Mouse (Mus musculus) kidney, postnatal 14 days (tissue): ENCODE data around the gene Ankrd33b.

Experiments used
- DNase-seq: peaks from one replicate; pipeline ENCODE4 v3.0.0; 2022; ENCODE audit warnings: mixed read lengths

Gene Ankrd33b

GRCm38 (mm10) chr15:31299258-31299917, 68.1 kb downstream of the Ankrd33b start:
- no peak for DNase-seq

- DNase-seq: no peak
Measured at GRCm38 (mm10) chr15:31297777-31298137, 69.8 kb downstream of the Ankrd33b start.

GRCm38 (mm10) chr15:31296882-31297776, 70.4 kb downstream of the Ankrd33b start:
- no peak for DNase-seq

- no peak for DNase-seq
Measured at GRCm38 (mm10) chr15:31294311-31294710, 73.2 kb downstream of the Ankrd33b start.

- DNase-seq: no peak
Measured at GRCm38 (mm10) chr15:31292627-31293026, 74.9 kb downstream of the Ankrd33b start.

GRCm38 (mm10) chr15:31285695-31286094, 81.8 kb downstream of the Ankrd33b start:
- DNase-seq: no peak

GRCm38 (mm10) chr15:31284922-31285631, 82.4 kb downstream of the Ankrd33b start:
- no peak for DNase-seq

GRCm38 (mm10) chr15:31284142-31284541, 83.4 kb downstream of the Ankrd33b start:
- peak; percentile 29 for DNase-seq

GRCm38 (mm10) chr15:31282353-31282752, 85.2 kb downstream of the Ankrd33b start:
- DNase-seq: peak; percentile 45

- no peak for DNase-seq
Measured at GRCm38 (mm10) chr15:31281830-31282229, 85.7 kb downstream of the Ankrd33b start.

- no peak for DNase-seq
Measured at GRCm38 (mm10) chr15:31280683-31281082, 86.8 kb downstream of the Ankrd33b start.

- DNase-seq: no peak
Measured at GRCm38 (mm10) chr15:31280059-31280458, 87.5 kb downstream of the Ankrd33b start.

- peak; percentile 22 for DNase-seq
Measured at GRCm38 (mm10) chr15:31279577-31280004, 87.9 kb downstream of the Ankrd33b start.

- DNase-seq: peak; percentile 55
Measured at GRCm38 (mm10) chr15:31279120-31279519, 88.4 kb downstream of the Ankrd33b start.

- DNase-seq: no peak
Measured at GRCm38 (mm10) chr15:31278090-31278489, 89.4 kb downstream of the Ankrd33b start.

GRCm38 (mm10) chr15:31273509-31273908, 94.0 kb downstream of the Ankrd33b start:
- no peak for DNase-seq

- DNase-seq: no peak
Measured at GRCm38 (mm10) chr15:31272695-31273094, 94.8 kb downstream of the Ankrd33b start.

GRCm38 (mm10) chr15:31269558-31269957, 98.0 kb downstream of the Ankrd33b start:
- DNase-seq: no peak

- DNase-seq: no peak
Measured at GRCm38 (mm10) chr15:31268148-31268547, 99.4 kb downstream of the Ankrd33b start.

- no peak for DNase-seq
Measured at GRCm38 (mm10) chr15:31265845-31266244, 101.7 kb downstream of the Ankrd33b start.

GRCm38 (mm10) chr15:31265404-31265803, 102.1 kb downstream of the Ankrd33b start:
- no peak for DNase-seq

GRCm38 (mm10) chr15:31264827-31265226, 102.7 kb downstream of the Ankrd33b start:
- peak; percentile 85 for DNase-seq

GRCm38 (mm10) chr15:31262361-31262760, 105.2 kb downstream of the Ankrd33b start:
- peak; percentile 19 for DNase-seq
